In genomic region chr11:118366559-118366958, GRCm38 (mm10) we compare ENCODE assay signal across 19 mouse cellular contexts. TPM values are rescaled to one million over a fixed set of nuclear protein-coding genes. Genes with fewer than 3 reads are reported as not detected.
DNase-seq lines count a peak whose midpoint lies in the region; ATAC-seq lines count a peak whose summit lies in the region.
"Had no signal": no experiment of that assay in that cellular context is flagged by ENCODE, and none has a peak within 500 bp of the region (broad histone marks: within the 10 kb centered on the region; RNA-seq: fewer than 3 reads in every experiment).

No protein-coding gene starts in this region.

- H3K4me3 ChIP-seq in heart, embryonic 10.5 days, result no peak overlapping the region
- no peak overlapping the region for H3K4me3 ChIP-seq in embryonic facial prominence, embryonic 12.5 days
- H3K4me3 ChIP-seq in limb, embryonic 13.5 days, result no peak overlapping the region

- ATAC-seq in embryonic facial prominence, embryonic 12.5 days (ENCODE audit: insufficient number of reproducible peaks, insufficient read depth, low FRiP score, low TSS enrichment), result no peak
- ATAC-seq in limb, embryonic 13.5 days (ENCODE audit: low FRiP score, low read depth), result no peak
- ATAC-seq: forebrain, embryonic 16.5 days had no signal

- H3K27ac ChIP-seq in heart, embryonic 10.5 days, result peak overlapping the region; percentile 87
- H3K27ac ChIP-seq in embryonic facial prominence, embryonic 12.5 days, result peak overlapping the region; percentile 96
- H3K27ac ChIP-seq in limb, embryonic 13.5 days, result peak overlapping the region; percentile 77; the same call in 1 of the 2 replicates

- peaks cover 51% of the 10 kb centered on the region for H3K4me1 ChIP-seq in heart, embryonic 10.5 days
- H3K4me1 ChIP-seq in embryonic facial prominence, embryonic 12.5 days, result peaks cover 59% of the 10 kb centered on the region
- H3K4me1 ChIP-seq in limb, embryonic 13.5 days, result peaks cover 55% of the 10 kb centered on the region

- H3K4me2 ChIP-seq in embryonic facial prominence, embryonic 12.5 days (replicated peaks), result no peak overlapping the region
- H3K4me2 ChIP-seq in limb, embryonic 13.5 days (replicated peaks), result no peak overlapping the region
- H3K4me2 ChIP-seq: liver, embryonic 11.5 days had no signal

- WGBS in heart, embryonic 10.5 days, result 61% methylated on average over 8 of the region's 8 CpGs
- 54% methylated on average over 8 of the region's 8 CpGs for whole genome bisulfite sequencing in embryonic facial prominence, embryonic 12.5 days
- WGBS in limb, embryonic 13.5 days, result 60% methylated on average over 8 of the region's 8 CpGs

- no peaks in the 10 kb centered on the region for H3K9me3 ChIP-seq in heart, embryonic 10.5 days
- no peaks in the 10 kb centered on the region for H3K9me3 ChIP-seq in embryonic facial prominence, embryonic 12.5 days
- no peaks in the 10 kb centered on the region for H3K9me3 ChIP-seq in limb, embryonic 13.5 days

- no peak for DNase-seq in heart, embryonic 10.5 days (ENCODE audit: low spot score)
- DNase-seq in heart, adult 11 months, result no peak
- DNase-seq in 3T3-L1 (ENCODE audit: low read depth, low spot score), result peak; percentile 61
- no peak for DNase-seq in embryo, embryonic 11 days
- DNase-seq in left cerebral cortex, adult 11 months (ENCODE audit: low spot score), result no peak
- DNase-seq: adrenal gland, adult 8-10 months; B cell, adult 2 months; cerebellum, adult 9-10 months; heart, adult 18-20 months; kidney, adult 2 months; layer of hippocampus, postnatal 36 days; lung, adult 18-20 months; lung, postnatal 36 days; right cerebral cortex, postnatal 4 days; thymus, postnatal 14 days had no signal

- no peak overlapping the region for H3K9ac ChIP-seq in embryonic facial prominence, embryonic 12.5 days
- no peak overlapping the region for H3K9ac ChIP-seq in limb, embryonic 13.5 days

- H3K27me3 ChIP-seq in heart, embryonic 10.5 days (ENCODE audit: insufficient read depth, poor library complexity, severe bottlenecking), result peaks cover 19% of the 10 kb centered on the region
- no peaks in the 10 kb centered on the region for H3K27me3 ChIP-seq in embryonic facial prominence, embryonic 12.5 days
- no peaks in the 10 kb centered on the region for H3K27me3 ChIP-seq in limb, embryonic 13.5 days

- H3K36me3 ChIP-seq in heart, embryonic 10.5 days, result no peaks in the 10 kb centered on the region
- H3K36me3 ChIP-seq in embryonic facial prominence, embryonic 12.5 days, result no peaks in the 10 kb centered on the region
- no peaks in the 10 kb centered on the region for H3K36me3 ChIP-seq in limb, embryonic 13.5 days

RNA-seq across cellular contexts. Expression of gene Timp2, which starts 11.0 kb away (rescaled TPM):
- 37.4 and 39.2 TPM in 2 replicates for polyA plus RNA-seq in heart, embryonic 10.5 days (2016; fragmentation: Nextera tagmentation; extraction: Ambion mirVana)
- polyA plus RNA-seq in embryonic facial prominence, embryonic 12.5 days (2016; fragmentation: Nextera tagmentation; extraction: Ambion mirVana), result 104 and 115 TPM in 2 replicates
- polyA plus RNA-seq in limb, embryonic 13.5 days (2015; fragmentation: Nextera tagmentation; extraction: Ambion mirVana), result 115 and 116 TPM in 2 replicates

RNA-seq across cellular contexts. Expression of gene Cep295nl, which starts 24.3 kb away (rescaled TPM):
- polyA plus RNA-seq in heart, embryonic 10.5 days (2016; fragmentation: Nextera tagmentation; extraction: Ambion mirVana), result 0.20 and 0.38 TPM in 2 replicates
- 0.60 and 0.70 TPM in 2 replicates for polyA plus RNA-seq in embryonic facial prominence, embryonic 12.5 days (2016; fragmentation: Nextera tagmentation; extraction: Ambion mirVana)
- polyA plus RNA-seq in limb, embryonic 13.5 days (2015; fragmentation: Nextera tagmentation; extraction: Ambion mirVana), result 0.55 and 0.86 TPM in 2 replicates
- polyA plus RNA-seq: liver, embryonic 11.5 days had no signal

RNA-seq across cellular contexts. Expression of gene Lgals3bp, which starts 35.3 kb away (rescaled TPM):
- 5.1 and 6.2 TPM in 2 replicates for polyA plus RNA-seq in heart, embryonic 10.5 days (2016; fragmentation: Nextera tagmentation; extraction: Ambion mirVana)
- polyA plus RNA-seq in embryonic facial prominence, embryonic 12.5 days (2016; fragmentation: Nextera tagmentation; extraction: Ambion mirVana), result 1.4 and 2.7 TPM in 2 replicates
- 7.3 TPM in 2 replicates for polyA plus RNA-seq in limb, embryonic 13.5 days (2015; fragmentation: Nextera tagmentation; extraction: Ambion mirVana)

RNA-seq across cellular contexts. Expression of gene Cant1, which starts 52.3 kb away (rescaled TPM):
- 22.4 and 23.5 TPM in 2 replicates for polyA plus RNA-seq in heart, embryonic 10.5 days (2016; fragmentation: Nextera tagmentation; extraction: Ambion mirVana)
- polyA plus RNA-seq in embryonic facial prominence, embryonic 12.5 days (2016; fragmentation: Nextera tagmentation; extraction: Ambion mirVana), result 33.4 and 35.5 TPM in 2 replicates
- 31.1 and 32.1 TPM in 2 replicates for polyA plus RNA-seq in limb, embryonic 13.5 days (2015; fragmentation: Nextera tagmentation; extraction: Ambion mirVana)
